Mouse (Mus musculus) adrenal gland, postnatal 14 days (tissue): ENCODE data around the gene Mamdc4. TPM values are rescaled to one million over a fixed set of nuclear protein-coding genes. Genes with fewer than 3 reads are reported as not detected.

Source experiments
- total RNA-seq: library from RNA; stranded (reverse); gene quantifications from 2 replicates; pipeline ENCODE4 v1.2.3, GENCODE M21; 2021

The Mamdc4 gene
- total RNA-seq, 1 experiment from 2014 or later: 4.7 TPM

Other genes starting within 250 kb of the Mamdc4 start
- gene Man1b1, start 242.5 kb downstream of the Mamdc4 start, total RNA-seq: 43.1 and 45.7 TPM in 2 replicates
- gene Dpp7, start 218.5 kb downstream of the Mamdc4 start, total RNA-seq: 19.9 and 20.8 TPM in 2 replicates
- 8.7 and 11.8 TPM in 2 replicates for gene Uap1l1, start 209.2 kb downstream of the Mamdc4 start, total RNA-seq
- 3.4 and 3.5 TPM in 2 replicates for gene Sapcd2, start 202.5 kb downstream of the Mamdc4 start, total RNA-seq
- gene Entpd2, start 179.0 kb downstream of the Mamdc4 start, total RNA-seq: 7.6 and 9.5 TPM in 2 replicates
- gene Npdc1, start 175.5 kb downstream of the Mamdc4 start, total RNA-seq: 77.2 and 90.9 TPM in 2 replicates
- gene Fut7, start 151.6 kb downstream of the Mamdc4 start, total RNA-seq: 4.7 TPM in 1 of 2 replicates, not detected in the other
- gene Abca2, start 146.1 kb downstream of the Mamdc4 start, total RNA-seq: 29.3 and 30.1 TPM in 2 replicates
- gene Clic3, start 118.0 kb downstream of the Mamdc4 start, total RNA-seq: 0.74 and 1.0 TPM in 2 replicates
- gene Paxx, start 113.8 kb downstream of the Mamdc4 start, total RNA-seq: 36.2 and 42.6 TPM in 2 replicates
- gene Ptgds, start 104.8 kb downstream of the Mamdc4 start, total RNA-seq: 8.7 and 9.9 TPM in 2 replicates
- gene Lcn12, start 80.9 kb downstream of the Mamdc4 start, total RNA-seq: not detected in 2 replicates
- gene Fbxw5, start 74.1 kb downstream of the Mamdc4 start, total RNA-seq: 79.3 and 81.4 TPM in 2 replicates
- gene C8g, start 73.1 kb downstream of the Mamdc4 start, total RNA-seq: 4.4 and 36.5 TPM in 2 replicates
- 21.8 and 24.4 TPM in 2 replicates for gene Traf2, start 27.9 kb downstream of the Mamdc4 start, total RNA-seq
- 312 and 335 TPM in 2 replicates for gene Edf1, start 17.0 kb downstream of the Mamdc4 start, total RNA-seq
- 56.6 and 58.1 TPM in 2 replicates for gene Phpt1, start 379 bp upstream of the Mamdc4 start, total RNA-seq
- gene Ajm1, start 6.9 kb upstream of the Mamdc4 start, total RNA-seq: 2.1 and 3.0 TPM in 2 replicates
- 72.7 and 87.8 TPM in 2 replicates for gene Rabl6, start 33.7 kb upstream of the Mamdc4 start, total RNA-seq
- not detected in 2 replicates for gene Ccdc183, start 42.8 kb upstream of the Mamdc4 start, total RNA-seq
- 30.5 and 33.1 TPM in 2 replicates for gene Tmem141, start 47.2 kb upstream of the Mamdc4 start, total RNA-seq
- 7.0 and 9.7 TPM in 2 replicates for gene Fcna, start 53.2 kb upstream of the Mamdc4 start, total RNA-seq
- not detected in 2 replicates for gene Lcn8, start 78.3 kb upstream of the Mamdc4 start, total RNA-seq
- not detected in 2 replicates for gene Lcn5, start 83.1 kb upstream of the Mamdc4 start, total RNA-seq
- not detected in 2 replicates for gene Lcn6, start 101.9 kb upstream of the Mamdc4 start, total RNA-seq
- gene Lcn10, start 107.9 kb upstream of the Mamdc4 start, total RNA-seq: not detected in 2 replicates
- 4.7 and 4.8 TPM in 2 replicates for gene Obp2a, start 125.2 kb upstream of the Mamdc4 start, total RNA-seq
- 40.2 and 49.1 TPM in 2 replicates for gene Bmyc, start 131.9 kb upstream of the Mamdc4 start, total RNA-seq
- gene Obp2b, start 162.2 kb upstream of the Mamdc4 start, total RNA-seq: not detected in 2 replicates
- not detected in 2 replicates for gene Lcn3, start 190.7 kb upstream of the Mamdc4 start, total RNA-seq
- not detected in 2 replicates for gene Lcn11, start 202.2 kb upstream of the Mamdc4 start, total RNA-seq
- gene Gm13539, start 207.4 kb upstream of the Mamdc4 start, total RNA-seq: not detected in 2 replicates
- not detected in 2 replicates for gene Glt6d1, start 241.0 kb upstream of the Mamdc4 start, total RNA-seq
- gene Lcn9, start 248.3 kb upstream of the Mamdc4 start, total RNA-seq: not detected in 2 replicates